Mouse (Mus musculus) bone marrow, adult 2 months (tissue): Measurements from ENCODE around the gene Nmral1.

ENCODE experiments used
- CTCF ChIP-seq: fragments of 200-500 bp; IDR thresholded peaks from 2 replicates; pipeline ENCODE4 v1.5.1; 2011; ENCODE audit warnings: low read length, control low read depth; ENCODE audit not compliant: control insufficient read depth, insufficient read depth
- POLR2A ChIP-seq: fragments of 200-500 bp; IDR thresholded peaks from 2 replicates; pipeline ENCODE4 v1.6.1; 2011; ENCODE audit warnings: low read depth, mild to moderate bottlenecking, control low read depth, low read length, borderline replicate concordance; ENCODE audit not compliant: control insufficient read depth

DNA sequence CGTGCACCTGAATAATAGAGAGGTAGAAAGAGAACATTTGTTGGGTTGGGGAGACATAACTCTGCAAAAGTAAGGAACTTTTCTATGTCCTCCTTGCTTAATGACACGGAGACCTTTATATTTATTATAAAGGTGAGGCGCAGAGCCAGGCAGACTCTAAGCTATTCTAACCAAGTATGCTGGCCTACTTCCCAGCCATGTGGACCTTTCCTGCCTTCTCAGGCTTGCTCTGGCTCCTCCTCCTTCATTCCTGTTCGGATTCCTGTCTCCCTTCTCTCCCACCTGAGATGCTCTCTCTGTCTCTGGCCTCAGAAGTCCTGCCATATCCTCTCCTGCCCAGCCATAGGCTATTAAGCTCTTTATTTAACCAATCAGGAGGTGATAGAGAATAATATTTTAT, 6.1 kb upstream of the Nmral1 start:
- no peak for TF ChIP-seq CTCF
- TF ChIP-seq POLR2A = no peak
